Mouse (Mus musculus): Measurements from ENCODE around the gene Olfr146. TPM values are rescaled to one million over a fixed set of nuclear protein-coding genes. Genes with fewer than 3 reads are reported as not detected.

The Olfr146 gene
- polyA plus RNA-seq (2016; fragmentation: Nextera tagmentation; extraction: Ambion mirVana), result not detected in 2 replicates

DNA sequence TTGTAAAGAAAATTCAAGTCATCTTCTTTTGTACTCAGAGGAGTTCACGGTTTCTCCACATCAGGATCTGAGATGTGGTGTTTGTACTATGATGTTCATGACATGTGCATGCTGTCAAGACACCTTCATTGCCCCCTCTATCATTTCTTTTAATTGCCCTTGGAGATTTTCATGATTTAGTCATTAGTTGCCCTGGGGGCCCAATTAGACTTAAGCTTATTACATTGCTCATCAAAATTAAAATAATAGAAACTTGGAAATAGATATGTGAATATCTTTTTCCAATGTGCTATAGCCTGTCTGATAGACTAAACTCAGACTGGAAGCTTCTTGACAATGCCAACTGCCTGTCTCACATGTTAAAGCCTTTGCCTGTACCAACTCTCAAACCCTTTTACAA is at the start of gene Olfr146:
Olfr146 (minus strand) TSS at position 101 of the 400 bp plus-strand sequence.
- Histone ChIP-seq H3K9me3 (no peaks in the 10 kb centered on the region), H3K36me3 (replicated peaks) (no peaks in the 10 kb centered on the region), H3K4me3 (replicated peaks) (no peak within 1 kb of the TSS), H3K4me1 (no peaks in the 10 kb centered on the region), H3K27ac (no peak within 1 kb of the TSS), H3K4me2 (no peak within 1 kb of the TSS), H3K9ac (no peak within 1 kb of the TSS), H3K27me3 (no peaks in the 10 kb centered on the region)
- ATAC-seq (ENCODE audit: low FRiP score), result no peak
- 85% methylated on average over 1 of the region's 1 CpGs for WGBS

DNA sequence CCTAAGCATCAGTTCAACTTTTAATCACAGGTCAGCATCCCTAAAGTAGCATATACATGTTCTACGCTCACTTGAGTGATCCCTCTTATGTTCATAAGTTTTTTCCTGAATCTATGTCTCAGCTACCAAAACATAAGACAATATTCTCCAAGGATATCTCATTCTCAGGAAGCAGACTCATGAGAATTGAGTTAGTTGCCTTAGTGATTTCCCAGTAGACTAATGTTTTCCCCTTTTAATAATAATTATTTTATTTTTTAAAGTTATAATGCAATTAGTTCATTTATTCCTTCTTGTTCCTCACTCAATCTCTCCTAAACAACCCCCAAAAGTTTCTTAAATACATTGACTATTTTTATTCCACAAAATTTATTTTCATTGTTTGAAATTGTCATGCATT is 41.7 kb upstream of the Olfr146 start, which contains the start of gene Olfr937:
Olfr937 (minus strand) TSS at position 101 of the 400 bp plus-strand sequence.
- no peak within 1 kb of the TSS for H3K4me2 ChIP-seq
- H3K9ac ChIP-seq, result no peak within 1 kb of the TSS
- no peak within 1 kb of the TSS for H3K27ac ChIP-seq
- no peak within 1 kb of the TSS for H3K4me3 ChIP-seq (replicated peaks)
- no peaks in the 10 kb centered on the region for H3K36me3 ChIP-seq (replicated peaks)
- 91% methylated on average over 1 of the region's 1 CpGs for WGBS
- no peaks in the 10 kb centered on the region for H3K9me3 ChIP-seq
- ATAC-seq (ENCODE audit: low FRiP score), result no peak
- no peaks in the 10 kb centered on the region for H3K4me1 ChIP-seq
- H3K27me3 ChIP-seq, result no peaks in the 10 kb centered on the region

GRCm38 (mm10) chr9:38999583-38999982 is 23.6 kb downstream of the Olfr146 start, which contains the start of gene Olfr935:
Gene Olfr935, minus strand, starts transcription at chr9:38999683.
- H3K4me1 ChIP-seq, result no peaks in the 10 kb centered on the region
- H3K36me3 ChIP-seq (replicated peaks), result no peaks in the 10 kb centered on the region
- H3K9ac ChIP-seq, result no peak within 1 kb of the TSS
- no peaks in the 10 kb centered on the region for H3K9me3 ChIP-seq
- no peaks in the 10 kb centered on the region for H3K27me3 ChIP-seq
- ATAC-seq (ENCODE audit: low FRiP score), result no peak
- 75% methylated on average over 2 of the region's 2 CpGs for WGBS
- H3K27ac ChIP-seq, result no peak within 1 kb of the TSS
- no peak within 1 kb of the TSS for H3K4me3 ChIP-seq (replicated peaks)
- no peak within 1 kb of the TSS for H3K4me2 ChIP-seq

- Histone ChIP-seq H3K4me1 (no peaks in the 10 kb centered on the region), H3K36me3 (replicated peaks) (no peaks in the 10 kb centered on the region), H3K27ac (no peak within 1 kb of the TSS), H3K4me3 (replicated peaks) (no peak within 1 kb of the TSS), H3K27me3 (no peaks in the 10 kb centered on the region), H3K4me2 (no peak within 1 kb of the TSS), H3K9ac (no peak within 1 kb of the TSS), H3K9me3 (no peaks in the 10 kb centered on the region)
- no peak for ATAC-seq (ENCODE audit: low FRiP score)
- WGBS, result 97% methylated on average over 2 of the region's 2 CpGs
Observed at GRCm38 (mm10) chr9:38988215-38988614, 35.0 kb downstream of the Olfr146 start, which contains the start of gene Olfr934. Gene Olfr934, minus strand, starts transcription at chr9:38988315.

GRCm38 (mm10) chr9:38972013-38972412 is 51.2 kb downstream of the Olfr146 start, which contains the start of gene Olfr933:
Gene Olfr933, plus strand, starts transcription at chr9:38972313.
- Histone ChIP-seq H3K4me2 (no peak within 1 kb of the TSS), H3K4me1 (no peaks in the 10 kb centered on the region), H3K36me3 (replicated peaks) (no peaks in the 10 kb centered on the region), H3K27ac (no peak within 1 kb of the TSS), H3K27me3 (no peaks in the 10 kb centered on the region), H3K4me3 (replicated peaks) (no peak within 1 kb of the TSS), H3K9me3 (no peaks in the 10 kb centered on the region), H3K9ac (no peak within 1 kb of the TSS)
- WGBS, result 86% methylated on average over 4 of the region's 4 CpGs
- no peak for ATAC-seq (ENCODE audit: low FRiP score)

Small RNAs within 50 kb of the gene (microRNA-seq; reads per million reads assigned to microRNA genes)
- not detected for gene Gm25529

Other genes with a start within 250 kb of the Olfr146 start
- gene Olfr922, start 208.8 kb downstream of the Olfr146 start, polyA plus RNA-seq (2016; fragmentation: Nextera tagmentation; extraction: Ambion mirVana), result not detected in 2 replicates
- not detected in 2 replicates for gene Olfr923, start 196.8 kb downstream of the Olfr146 start, polyA plus RNA-seq (2016; fragmentation: Nextera tagmentation; extraction: Ambion mirVana)
- not detected in 2 replicates for gene Olfr924, start 178.9 kb downstream of the Olfr146 start, polyA plus RNA-seq (2016; fragmentation: Nextera tagmentation; extraction: Ambion mirVana)
- not detected in 2 replicates for gene Olfr26, start 168.3 kb downstream of the Olfr146 start, polyA plus RNA-seq (2016; fragmentation: Nextera tagmentation; extraction: Ambion mirVana)
- gene Olfr926, start 146.3 kb downstream of the Olfr146 start, polyA plus RNA-seq (2016; fragmentation: Nextera tagmentation; extraction: Ambion mirVana), result not detected in 2 replicates
- not detected in 2 replicates for gene Olfr930, start 93.6 kb downstream of the Olfr146 start, polyA plus RNA-seq (2016; fragmentation: Nextera tagmentation; extraction: Ambion mirVana)
- gene Olfr933, start 51.1 kb downstream of the Olfr146 start, polyA plus RNA-seq (2016; fragmentation: Nextera tagmentation; extraction: Ambion mirVana), result not detected in 2 replicates
- not detected in 2 replicates for gene Olfr934, start 35.1 kb downstream of the Olfr146 start, polyA plus RNA-seq (2016; fragmentation: Nextera tagmentation; extraction: Ambion mirVana)
- not detected in 2 replicates for gene Olfr935, start 23.7 kb downstream of the Olfr146 start, polyA plus RNA-seq (2016; fragmentation: Nextera tagmentation; extraction: Ambion mirVana)
- not detected in 2 replicates for gene Olfr937, start 41.6 kb upstream of the Olfr146 start, polyA plus RNA-seq (2016; fragmentation: Nextera tagmentation; extraction: Ambion mirVana)
- gene Olfr938, start 55.5 kb upstream of the Olfr146 start, polyA plus RNA-seq (2016; fragmentation: Nextera tagmentation; extraction: Ambion mirVana), result not detected in 2 replicates
- not detected in 2 replicates for gene Olfr27, start 104.8 kb upstream of the Olfr146 start, polyA plus RNA-seq (2016; fragmentation: Nextera tagmentation; extraction: Ambion mirVana)
- gene Olfr943, start 142.9 kb upstream of the Olfr146 start, polyA plus RNA-seq (2016; fragmentation: Nextera tagmentation; extraction: Ambion mirVana), result not detected in 2 replicates
- not detected in 2 replicates for gene Olfr944, start 178.5 kb upstream of the Olfr146 start, polyA plus RNA-seq (2016; fragmentation: Nextera tagmentation; extraction: Ambion mirVana)
- not detected in 2 replicates for gene Olfr1537, start 226.6 kb upstream of the Olfr146 start, polyA plus RNA-seq (2016; fragmentation: Nextera tagmentation; extraction: Ambion mirVana)

Measured in forebrain, embryonic 12.5 days (tissue).